Mouse (Mus musculus): ENCODE measurements around the gene Rtraf. TPM values are rescaled to one million over a fixed set of nuclear protein-coding genes. Genes with fewer than 3 reads are reported as not detected.

Gene Rtraf
- total and polyA plus RNA-seq, 2 experiments from 2014 or later: 72.8 to 137 TPM

DNA sequence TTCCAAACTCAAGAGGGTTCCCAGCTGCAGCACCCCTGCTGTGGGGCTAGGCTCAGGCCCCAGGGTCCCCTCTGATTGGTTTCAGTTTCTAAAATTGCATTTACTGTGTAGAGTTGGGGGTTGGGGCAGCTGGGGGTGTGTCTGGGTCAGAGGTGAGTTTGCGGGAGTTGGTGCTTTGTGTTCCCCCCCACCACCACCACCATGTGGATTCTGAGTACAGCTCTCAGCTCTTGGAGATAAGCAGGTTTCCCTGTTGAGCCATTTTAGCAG is 57.3 kb downstream of the Rtraf start:
- Histone ChIP-seq H3K4me2 (ENCODE audit: low read depth, low read length, poor library complexity, severe bottlenecking) (no peak overlapping the region), H3K9ac (replicated peaks; ENCODE audit: low read length, poor library complexity, severe bottlenecking) (no peak overlapping the region), H3K27ac (ENCODE audit: low read depth, low read length) (no peak overlapping the region), H3K9me3 (ENCODE audit: low read length) (no peaks in the 10 kb centered on the region), H3K36me3 (ENCODE audit: insufficient read depth, low read length) (no peaks in the 10 kb centered on the region), H3K4me3 (ENCODE audit: low read depth, low read length) (no peak overlapping the region), H3K4me1 (ENCODE audit: insufficient read depth, low read length) (0 out of 2 replicates have a peak, but pooled peaks cover 3% of the 10 kb centered on the region), H3K27me3 (ENCODE audit: insufficient read depth, low read length) (no peaks in the 10 kb centered on the region; the same call in 1 of the 2 replicates)
- 45% methylated on average over 1 of the region's 1 CpGs for WGBS
- ATAC-seq (ENCODE audit: low FRiP score) (no peak), DNase-seq (ENCODE audit: low spot score) (no peak)
- no peak for TF ChIP-seq CTCF (IDR thresholded peaks at IDR 0.05)

GRCm38 (mm10) chr14:19765539-19766379 is 57.9 kb downstream of the Rtraf start:
- 0 out of 2 replicates have a peak, but pooled peaks have one; percentile 52 for ATAC-seq (ENCODE audit: low FRiP score)
- H3K9me3 ChIP-seq (ENCODE audit: low read length): no peaks in the 10 kb centered on the region

DNA sequence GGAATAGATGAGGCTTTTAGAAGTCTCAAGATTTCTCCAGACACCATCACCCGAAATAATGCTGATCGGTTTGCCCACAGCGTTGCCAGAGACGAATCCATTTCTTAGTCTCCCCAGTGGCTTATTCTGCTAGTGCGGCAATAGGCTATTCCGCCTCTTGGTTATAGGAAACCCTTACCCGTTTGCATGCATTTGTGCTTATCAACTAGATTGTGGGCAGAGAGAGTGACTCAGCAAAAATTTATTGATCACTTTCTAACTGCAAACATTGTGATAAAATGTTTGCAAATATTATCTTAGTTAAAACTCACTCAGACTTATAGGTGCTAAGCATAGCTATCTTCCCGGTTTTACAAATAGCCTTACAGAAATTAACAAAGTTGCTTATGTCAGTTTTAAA is 59.3 kb downstream of the Rtraf start:
- 0 out of 2 replicates have a peak, but pooled peaks cover 3% of the 10 kb centered on the region for H3K4me1 ChIP-seq (ENCODE audit: insufficient read depth, low read length)
- H3K4me3 ChIP-seq (ENCODE audit: low read depth, low read length): no peak overlapping the region
- no peak overlapping the region for H3K4me2 ChIP-seq (ENCODE audit: low read depth, low read length, poor library complexity, severe bottlenecking)
- WGBS: 72% methylated on average over 8 of the region's 8 CpGs
- no peak for DNase-seq (ENCODE audit: low spot score)
- no peaks in the 10 kb centered on the region; the same call in 1 of the 2 replicates for H3K27me3 ChIP-seq (ENCODE audit: insufficient read depth, low read length)
- H3K36me3 ChIP-seq (ENCODE audit: insufficient read depth, low read length): no peaks in the 10 kb centered on the region
- no peak for TF ChIP-seq CTCF (IDR thresholded peaks at IDR 0.05)
- H3K9ac ChIP-seq (replicated peaks; ENCODE audit: low read length, poor library complexity, severe bottlenecking): no peak overlapping the region
- ATAC-seq (ENCODE audit: low FRiP score): no peak
- H3K27ac ChIP-seq (ENCODE audit: low read depth, low read length): no peak overlapping the region
- no peaks in the 10 kb centered on the region for H3K9me3 ChIP-seq (ENCODE audit: low read length)

More at GRCm38 (mm10) chr14:19765539-19766379, 57.9 kb downstream of the Rtraf start:
- H3K27me3 ChIP-seq (ENCODE audit: insufficient read depth, low read length): no peaks in the 10 kb centered on the region; the same call in 1 of the 2 replicates
- 0 out of 2 replicates have a peak, but pooled peaks cover 3% of the 10 kb centered on the region for H3K4me1 ChIP-seq (ENCODE audit: insufficient read depth, low read length)
- 61% methylated on average over 9 of the region's 9 CpGs for WGBS
- H3K4me3 ChIP-seq (ENCODE audit: low read depth, low read length): no peak overlapping the region
- TF ChIP-seq CTCF (IDR thresholded peaks at IDR 0.05): no peak
- no peak overlapping the region for H3K27ac ChIP-seq (ENCODE audit: low read depth, low read length)
- H3K4me2 ChIP-seq (ENCODE audit: low read depth, low read length, poor library complexity, severe bottlenecking): no peak overlapping the region
- H3K9ac ChIP-seq (replicated peaks; ENCODE audit: low read length, poor library complexity, severe bottlenecking): no peak overlapping the region
- no peak for DNase-seq (ENCODE audit: low spot score)
- H3K36me3 ChIP-seq (ENCODE audit: insufficient read depth, low read length): no peaks in the 10 kb centered on the region

DNA sequence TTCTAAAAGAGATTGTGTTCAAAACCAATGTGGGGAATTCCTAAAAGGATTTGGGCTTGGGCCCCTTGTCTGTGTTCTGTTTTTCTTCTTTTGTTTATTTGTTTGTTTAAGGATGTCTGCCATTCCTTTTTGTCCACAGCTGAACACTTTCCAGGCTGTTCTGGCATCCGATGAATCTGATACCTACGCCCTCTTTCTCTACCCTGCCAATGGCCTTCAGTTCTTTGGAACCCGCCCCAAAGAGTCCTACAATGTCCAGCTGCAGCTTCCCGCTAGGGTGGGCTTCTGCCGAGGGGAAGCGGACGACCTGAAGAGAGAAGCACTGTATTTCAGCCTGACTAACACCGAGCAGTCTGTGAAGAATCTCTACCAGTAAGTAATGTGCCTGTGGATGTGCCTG is 60.1 kb downstream of the Rtraf start:
- WGBS: 62% methylated on average over 8 of the region's 8 CpGs
- H3K9me3 ChIP-seq (ENCODE audit: low read length): no peaks in the 10 kb centered on the region
- ATAC-seq (ENCODE audit: low FRiP score) (no peak), DNase-seq (ENCODE audit: low spot score) (peak; percentile 44)
- 0 out of 2 replicates have a peak, but pooled peaks cover 3% of the 10 kb centered on the region for H3K4me1 ChIP-seq (ENCODE audit: insufficient read depth, low read length)
- no peaks in the 10 kb centered on the region; the same call in 1 of the 2 replicates for H3K27me3 ChIP-seq (ENCODE audit: insufficient read depth, low read length)
- no peaks in the 10 kb centered on the region for H3K36me3 ChIP-seq (ENCODE audit: insufficient read depth, low read length)
- no peak overlapping the region for H3K9ac ChIP-seq (replicated peaks; ENCODE audit: low read length, poor library complexity, severe bottlenecking)
- H3K4me3 ChIP-seq (ENCODE audit: low read depth, low read length): no peak overlapping the region
- no peak for TF ChIP-seq CTCF (IDR thresholded peaks at IDR 0.05)
- H3K27ac ChIP-seq (ENCODE audit: low read depth, low read length): no peak overlapping the region
- H3K4me2 ChIP-seq (ENCODE audit: low read depth, low read length, poor library complexity, severe bottlenecking): no peak overlapping the region

- Histone ChIP-seq H3K9me3 (ENCODE audit: low read length) (no peaks in the 10 kb centered on the region), H3K4me1 (ENCODE audit: insufficient read depth, low read length) (0 out of 2 replicates have a peak, but pooled peaks cover 3% of the 10 kb centered on the region), H3K27ac (ENCODE audit: low read depth, low read length) (no peak overlapping the region), H3K27me3 (ENCODE audit: insufficient read depth, low read length) (no peaks in the 10 kb centered on the region; the same call in 1 of the 2 replicates), H3K4me3 (ENCODE audit: low read depth, low read length) (no peak overlapping the region), H3K9ac (replicated peaks; ENCODE audit: low read length, poor library complexity, severe bottlenecking) (no peak overlapping the region), H3K4me2 (ENCODE audit: low read depth, low read length, poor library complexity, severe bottlenecking) (no peak overlapping the region), H3K36me3 (ENCODE audit: insufficient read depth, low read length) (no peaks in the 10 kb centered on the region)
- WGBS: 71% methylated on average over 4 of the region's 4 CpGs
- TF ChIP-seq CTCF (IDR thresholded peaks at IDR 0.05): no peak
- ATAC-seq (ENCODE audit: low FRiP score) (no peak), DNase-seq (ENCODE audit: low spot score) (no peak)
Observed at GRCm38 (mm10) chr14:19762014-19762413, 61.6 kb downstream of the Rtraf start.

Other genes starting within 250 kb of the Rtraf start
- gene Gm2237, start 238.7 kb downstream of the Rtraf start, total RNA-seq (2014; rRNA removed): 6.0 and 6.2 TPM in 2 replicates
- gene Gm2237, start 238.7 kb downstream of the Rtraf start, polyA plus RNA-seq (2015; fragmentation: Nextera tagmentation; extraction: Ambion mirVana): 5.7 and 5.8 TPM in 2 replicates
- gene Gm5458, start 221.2 kb downstream of the Rtraf start, total RNA-seq (2014; rRNA removed): not detected in 2 replicates
- gene Gm5458, start 221.2 kb downstream of the Rtraf start, polyA plus RNA-seq (2015; fragmentation: Nextera tagmentation; extraction: Ambion mirVana): not detected in 2 replicates
- gene Nid2, start 72.6 kb downstream of the Rtraf start, total RNA-seq (2014; rRNA removed): 35.2 and 39.0 TPM in 2 replicates
- 18.6 and 21.3 TPM in 2 replicates for gene Nid2, start 72.6 kb downstream of the Rtraf start, polyA plus RNA-seq (2015; fragmentation: Nextera tagmentation; extraction: Ambion mirVana)
- 419 and 439 TPM in 2 replicates for gene Gng2, start 153.8 kb upstream of the Rtraf start, total RNA-seq (2014; rRNA removed)
- 344 and 374 TPM in 2 replicates for gene Gng2, start 153.8 kb upstream of the Rtraf start, polyA plus RNA-seq (2015; fragmentation: Nextera tagmentation; extraction: Ambion mirVana)